8 mouse cellular contexts compared by ENCODE assay signal in genomic region chr10:59323488-59324161, GRCm38 (mm10). TPM values are rescaled to one million over a fixed set of nuclear protein-coding genes. Genes with fewer than 3 reads are reported as not detected.
DNase-seq lines count a peak whose midpoint lies in the region; ATAC-seq and TF ChIP-seq lines count a peak whose summit lies in the region.

No protein-coding gene starts in this region.

- no peaks in the 10 kb centered on the region for H3K36me3 ChIP-seq in hindbrain, embryonic 14.5 days (replicated peaks; ENCODE audit: control insufficient read depth, insufficient read depth)
- H3K36me3 ChIP-seq in limb, embryonic 15.5 days, result peaks cover under 1% of the 10 kb centered on the region; the same call in 1 of the 2 replicates
- H3K36me3 ChIP-seq in midbrain, embryonic 15.5 days (replicated peaks), result no peaks in the 10 kb centered on the region

- DNase-seq in layer of hippocampus, adult 2 months (ENCODE audit: low spot score in 2 of 2), result peak; percentile 48 to 56
- DNase-seq in layer of hippocampus, adult 9-10 months (ENCODE audit: low spot score), result no peak
- peak; percentile 59 for DNase-seq in hindbrain, embryonic 14.5 days (ENCODE audit: low spot score)
- no peak for DNase-seq in thymus, postnatal 36 days

- H3K4me3 ChIP-seq in layer of hippocampus, adult 2 months, result peak overlapping the region; percentile 95
- peak overlapping the region; percentile 96 for H3K4me3 ChIP-seq in hindbrain, embryonic 14.5 days (replicated peaks; ENCODE audit: low read length)
- H3K4me3 ChIP-seq in limb, embryonic 15.5 days, result peak overlapping the region; percentile 88
- peak overlapping the region; percentile 70 for H3K4me3 ChIP-seq in midbrain, embryonic 15.5 days

- H3K27me3 ChIP-seq in hindbrain, embryonic 14.5 days (ENCODE audit: control insufficient read depth, insufficient read depth, low read length), result no peaks in the 10 kb centered on the region
- no peaks in the 10 kb centered on the region for H3K27me3 ChIP-seq in limb, embryonic 15.5 days
- H3K27me3 ChIP-seq in midbrain, embryonic 15.5 days (replicated peaks), result no peaks in the 10 kb centered on the region

- H3K4me1 ChIP-seq in hindbrain, embryonic 14.5 days (replicated peaks; ENCODE audit: control insufficient read depth, insufficient read depth, low read length), result peaks cover 35% of the 10 kb centered on the region
- H3K4me1 ChIP-seq in limb, embryonic 15.5 days, result peaks cover 17% of the 10 kb centered on the region
- peaks cover 23% of the 10 kb centered on the region for H3K4me1 ChIP-seq in midbrain, embryonic 15.5 days

- ATAC-seq in activated CD4-positive, CD25-positive, alpha-beta regulatory T cell, adult 4 months, result peak; percentile 33
- ATAC-seq in erythroid progenitor cell, adult 5-6 weeks (replicated peaks; ENCODE audit: low FRiP score, poor library complexity, severe bottlenecking), result peak; percentile 71
- no peak; the same call in 1 of the 2 replicates for ATAC-seq in hindbrain, embryonic 14.5 days (ENCODE audit: low FRiP score)
- peak; percentile 80 for ATAC-seq in limb, embryonic 15.5 days (ENCODE audit: insufficient number of reproducible peaks, low FRiP score, low TSS enrichment, low read depth)
- peak; percentile 82 for ATAC-seq in midbrain, embryonic 15.5 days (replicated peaks)

- under 1% methylated on average over 49 of the region's 49 CpGs for WGBS in hindbrain, embryonic 14.5 days
- WGBS in limb, embryonic 15.5 days, result under 1% methylated on average over 47 of the region's 49 CpGs
- WGBS in midbrain, embryonic 15.5 days, result under 1% methylated on average over 42 of the region's 49 CpGs

- H3K9me3 ChIP-seq in hindbrain, embryonic 14.5 days (ENCODE audit: control insufficient read depth, low read length), result no peaks in the 10 kb centered on the region
- H3K9me3 ChIP-seq in limb, embryonic 15.5 days, result no peaks in the 10 kb centered on the region
- no peaks in the 10 kb centered on the region for H3K9me3 ChIP-seq in midbrain, embryonic 15.5 days

- peak overlapping the region; percentile 99 for H3K27ac ChIP-seq in layer of hippocampus, adult 2 months
- H3K27ac ChIP-seq in hindbrain, embryonic 14.5 days, result peak overlapping the region; percentile 95
- peak overlapping the region; percentile 99 for H3K27ac ChIP-seq in limb, embryonic 15.5 days
- peak overlapping the region; percentile 91 for H3K27ac ChIP-seq in midbrain, embryonic 15.5 days

- peak overlapping the region; percentile 95 for H3K9ac ChIP-seq in hindbrain, embryonic 14.5 days
- H3K9ac ChIP-seq in limb, embryonic 15.5 days, result peak overlapping the region; percentile 87
- peak overlapping the region; percentile 82 for H3K9ac ChIP-seq in midbrain, embryonic 15.5 days

- TF ChIP-seq CTCF in layer of hippocampus, adult 2 months (conservative IDR thresholded peaks at IDR 0.05), result no peak; the same call in 1 of the 2 replicates

- H3K4me2 ChIP-seq in hindbrain, embryonic 14.5 days (replicated peaks), result peak overlapping the region; percentile 90
- H3K4me2 ChIP-seq in limb, embryonic 15.5 days, result peak overlapping the region; percentile 63
- peak overlapping the region; percentile 74 for H3K4me2 ChIP-seq in midbrain, embryonic 15.5 days

RNA-seq across cellular contexts. Expression of gene P4ha1, which starts 0.5 kb away (rescaled TPM):
- total RNA-seq in layer of hippocampus, adult 2 months (2021), result 10 to 100 TPM; 41.9 to 48.9 TPM
- 10 to 100 TPM; 36.8 to 37.7 TPM for polyA plus RNA-seq in activated CD4-positive, CD25-positive, alpha-beta regulatory T cell, adult 4 months (2017; shearing (Covaris generic))
- 2.5 and 6.5 TPM in 2 replicates for total RNA-seq in erythroid progenitor cell, adult 5-6 weeks (2015; ENCODE audit: low replicate concordance)
- total RNA-seq in erythroid progenitor cell, adult 5-6 weeks (2017; ENCODE audit: low replicate concordance), result 8.9 and 12.9 TPM in 2 replicates
- polyA plus RNA-seq in hindbrain, embryonic 14.5 days (2014; fragmentation: Nextera tagmentation; extraction: Ambion mirVana), result 24.9 and 28.0 TPM in 2 replicates
- polyA plus RNA-seq in limb, embryonic 15.5 days (2015; fragmentation: Nextera tagmentation; extraction: Ambion mirVana), result 146 and 152 TPM in 2 replicates
- polyA plus RNA-seq in midbrain, embryonic 15.5 days (2015; fragmentation: Nextera tagmentation; extraction: Ambion mirVana), result 26.0 and 29.1 TPM in 2 replicates

Comparison
In these comparisons a context has a peak if more than half of its experiments do, and no peak if none do; other contexts are left out.
1. DNase-seq: peak in layer of hippocampus, adult 2 months (2 of 2) and hindbrain, embryonic 14.5 days (single experiment); none in layer of hippocampus, adult 9-10 months (single experiment) and thymus, postnatal 36 days (0 of 2).
2. Peak in every context shown above with its lines, with median percentiles within 50 percentile points of each other: H3K27ac ChIP-seq, H3K4me3 ChIP-seq, H3K4me2 ChIP-seq and H3K9ac ChIP-seq.